Mouse (Mus musculus) CD4-positive, CD25-positive, alpha-beta regulatory T cell, adult 4 months (primary cell): ENCODE measurements around the gene Trim5. TPM values are rescaled to one million over a fixed set of nuclear protein-coding genes. Genes with fewer than 3 reads are reported as not detected.
"Not testable (repeated sequence)": the region's sequence is repeated elsewhere in the genome, so short reads cannot be mapped to it uniquely, and the experiment has no call there.

Experiments used
- ATAC-seq: one replicate; pipeline ENCODE4 v1.8.0; 2017
- polyA plus RNA-seq, 2 experiments: library from polyadenylated mRNA; unstranded; fragments of 100-300 nt; shearing (Covaris generic); gene quantifications; one replicate each; pipeline ENCODE4 v1.2.1; 2017

Trim5 gene
- 10 to 100 TPM; 36.0 to 41.6 TPM for polyA plus RNA-seq

GRCm38 (mm10) chr7:104287576-104288443 lies at the start of gene Trim5:
TSS of gene Trim5 (minus strand) at chr7:104288094.
- ATAC-seq, result peak; percentile 84

GRCm38 (mm10) chr7:104335547-104335946 lies 47.7 kb upstream of the Trim5 start:
- ATAC-seq, result not testable (repeated sequence)

- not testable (repeated sequence) for ATAC-seq
Observed at GRCm38 (mm10) chr7:104329171-104329570, 41.3 kb upstream of the Trim5 start, which contains the start of gene Trim34b. TSS of gene Trim34b (plus strand) at chr7:104329471.

- peak; percentile 74 for ATAC-seq
Observed at GRCm38 (mm10) chr7:104322028-104322427, 34.1 kb upstream of the Trim5 start.

- ATAC-seq, result peak; percentile 94
Observed at GRCm38 (mm10) chr7:104315369-104316080, 27.6 kb upstream of the Trim5 start, which contains the start of gene Trim12a. TSS of gene Trim12a (minus strand) at chr7:104315466.

GRCm38 (mm10) chr7:104314796-104315353 lies 27.0 kb upstream of the Trim5 start:
- ATAC-seq, result peak; percentile 58

- peak; percentile 59 for ATAC-seq
Observed at GRCm38 (mm10) chr7:104291638-104292400, 3.9 kb upstream of the Trim5 start.

- peak; percentile 14 for ATAC-seq
Observed at GRCm38 (mm10) chr7:104290641-104291040, 2.7 kb upstream of the Trim5 start.

GRCm38 (mm10) chr7:104279361-104279760 lies 8.5 kb downstream of the Trim5 start:
- ATAC-seq, result not testable (repeated sequence)

- not testable (repeated sequence) for ATAC-seq
Observed at GRCm38 (mm10) chr7:104265335-104265734, 22.6 kb downstream of the Trim5 start.

GRCm38 (mm10) chr7:104260380-104260779 lies 27.5 kb downstream of the Trim5 start:
- ATAC-seq, result not testable (repeated sequence)

- ATAC-seq, result peak; percentile 97
Observed at GRCm38 (mm10) chr7:104244287-104245181, 43.4 kb downstream of the Trim5 start, which contains the start of gene Trim34a. TSS of gene Trim34a (plus strand) at chr7:104244457.

- ATAC-seq, result no peak
Observed at GRCm38 (mm10) chr7:104243616-104244015, 44.3 kb downstream of the Trim5 start.

GRCm38 (mm10) chr7:104240857-104241256 lies 47.0 kb downstream of the Trim5 start:
- ATAC-seq, result no peak

GRCm38 (mm10) chr7:104231203-104231602 lies 56.7 kb downstream of the Trim5 start:
- ATAC-seq, result peak; percentile 82

GRCm38 (mm10) chr7:104218701-104219569 lies 69.0 kb downstream of the Trim5 start, which contains the start of gene Trim6:
TSS of gene Trim6 (plus strand) at chr7:104218793.
- ATAC-seq, result no peak

GRCm38 (mm10) chr7:104217881-104218280 lies 70.0 kb downstream of the Trim5 start:
- ATAC-seq, result peak; percentile 62

GRCm38 (mm10) chr7:104216011-104216535 lies 71.8 kb downstream of the Trim5 start:
- ATAC-seq, result no peak
